Mouse (Mus musculus) lung, postnatal 14 days (tissue): ENCODE measurements around the gene Polr2a.
"Not testable (repeated sequence)": the region's sequence is repeated elsewhere in the genome, so short reads cannot be mapped to it uniquely, and the experiment has no call there.

Experiments used
- DNase-seq: peaks from one replicate; pipeline ENCODE4 v3.0.0; 2021

Gene Polr2a

GRCm38 (mm10) chr11:69751635-69752034, 6.8 kb downstream of the Polr2a start:
- DNase-seq: no peak

- DNase-seq: not testable (repeated sequence)
These were observed 27.0 kb downstream of the Polr2a start for GRCm38 (mm10) chr11:69731408-69731807.

DNA sequence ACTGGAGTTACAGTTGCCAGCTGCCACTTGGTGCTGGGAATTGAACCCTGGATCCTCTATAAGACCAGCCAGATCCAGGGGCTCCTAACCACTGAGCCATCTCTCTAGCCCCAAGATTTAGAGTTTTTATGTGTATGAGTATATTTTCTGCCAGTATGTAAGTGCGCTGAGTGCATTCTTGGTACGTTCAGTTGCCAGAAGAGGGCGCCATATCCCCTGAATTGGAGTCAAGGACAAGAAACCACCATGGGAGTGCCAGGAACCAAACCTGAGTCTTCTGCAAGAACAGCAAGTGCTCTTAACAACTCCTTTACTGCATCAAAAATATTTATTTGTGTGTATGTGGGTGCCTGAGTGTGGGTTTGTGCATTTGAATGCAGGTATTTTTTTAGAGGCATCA, 29.4 kb downstream of the Polr2a start:
- peak; percentile 78 for DNase-seq

GRCm38 (mm10) chr11:69725951-69726350, 32.5 kb downstream of the Polr2a start:
- no peak for DNase-seq

GRCm38 (mm10) chr11:69723074-69723473, 35.4 kb downstream of the Polr2a start:
- no peak for DNase-seq

GRCm38 (mm10) chr11:69720852-69721251, 37.6 kb downstream of the Polr2a start:
- DNase-seq: no peak

DNA sequence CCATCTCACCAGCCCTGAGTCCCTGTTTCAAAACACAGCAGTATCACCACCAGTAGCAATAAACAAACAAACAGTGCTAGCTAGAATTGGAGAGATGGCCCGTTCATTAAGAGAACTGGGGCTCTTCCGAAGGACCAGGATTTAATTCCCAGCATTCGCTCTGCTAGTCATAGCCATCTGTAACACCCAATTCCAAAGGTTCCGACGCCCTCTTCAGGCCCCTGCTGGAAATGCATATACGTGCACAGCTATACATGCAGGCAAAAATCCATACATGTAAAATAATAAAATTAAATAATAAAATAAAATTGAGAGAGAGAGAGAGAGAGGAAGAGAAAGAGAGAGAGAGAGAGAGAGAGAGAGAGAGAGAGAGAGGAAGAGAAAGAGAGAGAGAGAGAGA, 39.0 kb downstream of the Polr2a start:
- DNase-seq: no peak

DNA sequence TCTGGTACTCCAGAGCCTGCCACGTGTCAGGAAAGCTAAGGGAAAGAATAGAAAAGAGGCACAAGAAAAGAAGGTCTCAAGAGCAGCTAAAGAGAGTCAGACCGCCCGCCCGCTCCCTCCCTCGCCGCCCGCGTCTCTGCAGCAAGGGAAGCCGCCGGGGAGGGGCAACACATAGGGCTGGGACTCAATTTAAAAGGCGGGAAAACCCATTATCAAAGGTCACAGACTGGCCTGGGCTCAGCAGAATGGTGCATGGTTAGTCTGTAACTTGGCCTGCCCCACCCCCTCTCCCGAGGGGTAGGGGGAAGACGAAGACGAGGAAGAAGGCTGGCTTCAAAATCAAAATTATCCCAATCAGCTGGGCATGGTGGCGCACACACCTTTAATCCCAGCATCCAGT, 39.8 kb downstream of the Polr2a start:
- no peak for DNase-seq

DNA sequence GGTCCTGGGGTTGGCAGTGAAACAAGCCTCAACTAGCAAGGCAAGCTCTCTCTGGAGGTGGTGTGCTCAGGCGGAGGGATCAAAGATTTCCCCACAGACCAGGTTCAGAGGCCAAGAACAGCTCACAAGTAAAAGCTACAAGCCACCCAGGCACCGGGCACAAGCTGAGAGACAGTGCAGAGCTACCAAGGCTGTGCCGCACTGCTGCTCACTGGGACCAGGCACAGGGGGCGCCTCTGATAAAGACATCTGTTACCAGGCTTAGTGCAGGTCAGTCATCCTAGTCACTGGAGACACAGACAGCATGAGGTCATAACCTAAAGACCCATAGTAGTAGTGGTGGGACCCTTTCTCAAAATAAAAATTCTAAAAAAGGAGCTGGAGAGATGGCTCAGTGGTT, 41.5 kb downstream of the Polr2a start:
- no peak for DNase-seq

DNA sequence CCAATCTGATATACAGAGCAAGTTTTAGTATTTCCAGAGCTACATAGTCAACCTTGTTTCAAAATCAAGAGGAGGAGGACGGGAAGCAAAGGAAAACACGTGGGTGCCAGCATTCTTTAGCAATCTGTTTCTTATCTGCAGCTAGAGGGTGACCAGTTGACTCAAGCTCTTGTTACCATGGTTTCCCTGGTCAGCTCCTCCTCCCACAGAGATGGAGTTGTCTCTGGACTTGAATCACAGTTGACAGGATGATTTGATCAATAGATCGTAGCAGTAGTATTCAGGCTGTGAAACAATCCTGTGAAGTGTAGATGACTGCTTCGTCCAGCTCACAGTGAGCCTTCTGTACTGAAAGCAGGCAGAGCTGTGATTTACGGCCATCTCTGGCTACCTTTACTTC, 42.5 kb downstream of the Polr2a start:
- DNase-seq: peak; percentile 19

- DNase-seq: peak; percentile 50
These were observed 43.0 kb downstream of the Polr2a start for GRCm38 (mm10) chr11:69715482-69715881.

GRCm38 (mm10) chr11:69714636-69715329, 43.7 kb downstream of the Polr2a start:
- no peak for DNase-seq

DNA sequence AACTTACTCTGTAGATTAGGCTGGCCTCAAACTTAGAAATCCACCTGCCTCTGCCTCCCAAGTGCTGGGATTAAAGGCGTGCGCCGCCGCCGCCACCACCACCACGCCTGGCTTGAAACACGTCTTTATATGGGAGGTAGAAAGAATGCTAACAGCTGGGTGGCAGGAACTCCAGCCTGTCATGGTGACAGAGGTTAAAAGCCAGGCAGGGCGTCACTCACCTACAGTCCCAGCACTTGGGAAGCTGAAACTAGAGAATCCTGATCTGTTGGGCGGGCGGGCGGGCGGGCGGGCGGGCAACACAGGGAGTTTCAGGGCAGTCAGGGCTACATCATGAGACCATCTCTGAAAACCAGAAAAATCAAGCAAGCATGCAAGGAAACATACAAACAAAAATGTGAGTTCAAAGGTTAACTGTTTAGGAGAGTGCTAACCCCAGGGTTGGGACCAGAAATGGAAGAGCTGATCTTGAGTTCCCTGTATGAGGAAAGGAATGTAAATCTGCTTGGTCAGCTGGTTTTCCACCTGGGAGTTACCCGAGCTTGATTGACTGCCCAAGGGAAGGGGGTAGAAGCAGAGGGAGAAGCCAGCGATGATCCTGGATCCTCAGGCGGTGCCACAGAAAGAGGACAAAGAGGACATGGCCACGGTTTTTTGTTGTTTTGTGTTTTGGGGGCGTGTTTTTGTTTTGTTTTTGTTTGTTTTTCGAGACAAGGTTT, 45.3 kb downstream of the Polr2a start:
- no peak for DNase-seq

DNA sequence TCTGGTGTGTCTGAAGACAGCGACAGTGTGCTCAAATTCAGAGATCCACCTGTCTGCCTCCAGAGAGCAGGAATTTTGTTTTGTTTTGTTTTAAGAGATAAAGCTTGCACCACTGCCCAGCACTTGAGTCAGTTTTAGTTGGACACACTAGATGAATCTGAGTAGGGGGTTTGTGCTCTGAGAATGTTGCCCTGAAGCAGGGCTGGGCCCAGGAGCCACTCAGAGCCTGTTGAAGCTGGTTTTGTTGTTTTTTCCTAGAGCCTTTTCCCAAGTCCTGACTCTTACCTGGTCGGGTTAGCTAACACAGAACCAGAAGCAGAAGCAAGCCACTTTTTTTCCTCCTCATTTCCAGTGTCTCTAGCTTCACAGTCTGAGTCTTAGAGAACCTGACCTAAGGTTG, 47.4 kb downstream of the Polr2a start:
- no peak for DNase-seq

GRCm38 (mm10) chr11:69710470-69710869, 48.0 kb downstream of the Polr2a start:
- no peak for DNase-seq

GRCm38 (mm10) chr11:69709554-69710446, 48.6 kb downstream of the Polr2a start:
- DNase-seq: no peak

DNA sequence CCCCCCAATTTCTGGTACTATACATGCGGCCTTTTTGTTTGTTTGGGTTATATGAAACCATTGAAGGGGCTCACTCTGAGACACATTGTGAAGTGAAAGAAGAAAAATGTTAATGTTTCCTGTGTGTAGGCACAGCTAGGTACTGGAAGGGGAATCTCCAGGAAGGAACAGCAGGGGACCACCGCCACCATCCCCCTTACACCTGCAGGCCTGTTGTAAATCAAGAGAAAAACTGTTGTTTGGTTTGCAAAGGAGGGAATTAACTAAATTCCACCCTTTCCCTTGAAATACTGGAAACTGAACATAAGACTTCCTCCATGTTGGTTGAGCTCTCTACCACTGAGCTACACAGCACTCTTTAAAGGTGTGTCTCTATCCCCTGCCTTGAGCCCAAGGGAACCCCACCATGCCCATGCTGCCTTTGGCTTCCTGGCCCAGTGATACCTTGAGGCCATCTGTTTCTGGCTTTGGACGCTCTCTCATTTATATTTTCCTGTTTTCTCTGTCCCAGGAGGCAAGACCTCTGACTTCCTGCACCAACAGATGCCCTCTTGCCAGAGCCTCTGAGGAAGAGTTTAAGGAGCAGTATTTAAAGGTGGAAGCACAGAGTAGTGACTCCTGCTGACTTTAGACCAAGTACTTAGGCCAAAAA, 49.7 kb downstream of the Polr2a start:
- DNase-seq: no peak

- no peak for DNase-seq
These were observed 50.5 kb downstream of the Polr2a start for GRCm38 (mm10) chr11:69707873-69708381.

GRCm38 (mm10) chr11:69707480-69707847, 51.0 kb downstream of the Polr2a start:
- DNase-seq: no peak

DNA sequence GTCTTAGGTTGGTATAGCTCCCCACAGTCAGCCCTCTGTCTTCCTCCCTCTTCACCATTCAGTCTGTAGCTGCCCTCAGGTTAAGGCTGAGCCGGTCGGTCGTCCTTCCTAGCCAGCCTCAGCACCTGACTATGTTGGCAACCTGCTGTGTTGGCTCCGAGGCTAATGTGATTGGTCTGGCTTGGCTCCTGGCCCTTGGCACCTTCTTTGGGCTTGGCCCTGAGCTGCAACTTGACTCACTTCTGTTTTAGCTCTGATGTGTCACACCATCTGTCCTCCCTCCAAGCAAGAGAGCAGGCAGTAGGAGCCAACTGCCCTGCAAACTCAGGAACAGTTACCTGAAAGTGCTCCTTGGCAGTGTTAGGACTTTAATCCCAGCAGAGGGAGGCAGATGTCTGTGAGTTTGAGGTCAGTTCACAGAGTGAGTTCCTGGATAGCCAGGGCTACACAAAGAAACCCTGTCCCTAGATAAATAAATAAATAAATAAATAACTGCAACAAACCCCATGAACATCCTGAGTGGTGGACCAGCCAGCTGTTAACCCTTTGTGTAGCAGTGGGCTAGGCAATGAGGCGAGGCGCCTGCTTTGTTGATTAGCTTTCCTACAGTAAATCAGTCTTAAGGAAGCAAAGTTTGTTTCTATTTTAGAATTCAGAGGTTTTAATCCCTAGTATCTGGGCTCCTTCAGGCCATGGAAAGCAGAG, 51.5 kb downstream of the Polr2a start:
- peak; percentile 28 for DNase-seq

GRCm38 (mm10) chr11:69704613-69705010, 53.8 kb downstream of the Polr2a start:
- no peak for DNase-seq
